ENCODE assay signal across 8 mouse cellular contexts in genomic region chr5:34660591-34661130, GRCm38 (mm10). TPM values are rescaled to one million over a fixed set of nuclear protein-coding genes. Genes with fewer than 3 reads are reported as not detected.
DNase-seq lines count a peak whose midpoint lies in the region; ATAC-seq lines count a peak whose summit lies in the region.

No protein-coding gene starts in this region.

- H3K4me3 ChIP-seq in neural tube, embryonic 11.5 days (ENCODE audit: low read depth, low read length): peak overlapping the region; percentile 73
- H3K4me3 ChIP-seq in embryonic facial prominence, embryonic 15.5 days (replicated peaks): peak overlapping the region; percentile 86
- peak overlapping the region; percentile 58 for H3K4me3 ChIP-seq in limb, embryonic 12.5 days (replicated peaks)
- H3K4me3 ChIP-seq in stomach, embryonic 14.5 days (ENCODE audit: low read depth, low read length): peak overlapping the region; percentile 58

- peak overlapping the region; percentile 69 for H3K27ac ChIP-seq in neural tube, embryonic 11.5 days (ENCODE audit: low read depth, low read length)
- H3K27ac ChIP-seq in embryonic facial prominence, embryonic 15.5 days (replicated peaks): peak overlapping the region; percentile 96
- H3K27ac ChIP-seq in limb, embryonic 12.5 days: peak overlapping the region; percentile 87
- peak overlapping the region; percentile 77 for H3K27ac ChIP-seq in stomach, embryonic 14.5 days (ENCODE audit: low read length)

- under 1% methylated on average over 57 of the region's 57 CpGs for WGBS in neural tube, embryonic 11.5 days
- WGBS in embryonic facial prominence, embryonic 15.5 days: under 1% methylated on average over 57 of the region's 57 CpGs
- under 1% methylated on average over 56 of the region's 57 CpGs for WGBS in limb, embryonic 12.5 days
- under 1% methylated on average over 57 of the region's 57 CpGs for WGBS in stomach, embryonic 14.5 days

- H3K36me3 ChIP-seq in neural tube, embryonic 11.5 days (ENCODE audit: control insufficient read depth, insufficient read depth, low read length): no peaks in the 10 kb centered on the region; the same call in 1 of the 2 replicates
- peaks cover 20% of the 10 kb centered on the region for H3K36me3 ChIP-seq in embryonic facial prominence, embryonic 15.5 days
- peaks cover 17% of the 10 kb centered on the region for H3K36me3 ChIP-seq in limb, embryonic 12.5 days
- H3K36me3 ChIP-seq in stomach, embryonic 14.5 days (ENCODE audit: control insufficient read depth, insufficient read depth, low read length): peaks cover 9% of the 10 kb centered on the region; the same call in 1 of the 2 replicates

- H3K4me1 ChIP-seq in neural tube, embryonic 11.5 days (ENCODE audit: control insufficient read depth, insufficient read depth, low read length): peaks cover 3% of the 10 kb centered on the region; the same call in 1 of the 2 replicates
- H3K4me1 ChIP-seq in embryonic facial prominence, embryonic 15.5 days: peaks cover 6% of the 10 kb centered on the region
- H3K4me1 ChIP-seq in limb, embryonic 12.5 days (replicated peaks): peaks cover 6% of the 10 kb centered on the region
- H3K4me1 ChIP-seq in stomach, embryonic 14.5 days (ENCODE audit: control insufficient read depth, insufficient read depth, low read length): peaks cover 5% of the 10 kb centered on the region; the same call in 1 of the 2 replicates

- 0 out of 2 replicates have a peak, but pooled peaks have one; percentile 1 for ATAC-seq in neural tube, embryonic 11.5 days (ENCODE audit: insufficient read depth, low FRiP score, low TSS enrichment)
- ATAC-seq in embryonic facial prominence, embryonic 15.5 days (ENCODE audit: insufficient number of reproducible peaks, low FRiP score, low TSS enrichment, low read depth): no peak
- no peak for ATAC-seq in limb, embryonic 12.5 days (ENCODE audit: insufficient number of reproducible peaks, insufficient read depth, low FRiP score, low TSS enrichment, low read depth)
- no peak for ATAC-seq in stomach, embryonic 14.5 days (ENCODE audit: insufficient number of reproducible peaks, insufficient read depth, low FRiP score, low read depth)

- DNase-seq in neural tube, embryonic 11.5 days (ENCODE audit: low spot score): no peak
- no peak for DNase-seq in neural tube, embryonic 10.5 days (ENCODE audit: extremely low spot score, low spot score)
- DNase-seq in frontal cortex, postnatal 14 days (ENCODE audit: low spot score in 2 of 2): no peak
- no peak for DNase-seq in urinary bladder, postnatal 25 days (ENCODE audit: low spot score)
- no peak for DNase-seq in cerebellum, postnatal 14 days

- H3K9me3 ChIP-seq in neural tube, embryonic 11.5 days (ENCODE audit: control insufficient read depth, low read length): no peaks in the 10 kb centered on the region
- no peaks in the 10 kb centered on the region for H3K9me3 ChIP-seq in embryonic facial prominence, embryonic 15.5 days (replicated peaks)
- H3K9me3 ChIP-seq in limb, embryonic 12.5 days: no peaks in the 10 kb centered on the region
- no peaks in the 10 kb centered on the region for H3K9me3 ChIP-seq in stomach, embryonic 14.5 days (ENCODE audit: control insufficient read depth, low read depth, low read length)

- no peaks in the 10 kb centered on the region for H3K27me3 ChIP-seq in neural tube, embryonic 11.5 days (ENCODE audit: control insufficient read depth, insufficient read depth, low read length)
- H3K27me3 ChIP-seq in embryonic facial prominence, embryonic 15.5 days: no peaks in the 10 kb centered on the region
- no peaks in the 10 kb centered on the region for H3K27me3 ChIP-seq in limb, embryonic 12.5 days
- H3K27me3 ChIP-seq in stomach, embryonic 14.5 days (ENCODE audit: control insufficient read depth, insufficient read depth, low read length): no peaks in the 10 kb centered on the region

- H3K4me2 ChIP-seq in neural tube, embryonic 11.5 days (ENCODE audit: low read depth): peak overlapping the region; percentile 45
- H3K4me2 ChIP-seq in embryonic facial prominence, embryonic 15.5 days (replicated peaks): peak overlapping the region; percentile 67
- peak overlapping the region; percentile 62 for H3K4me2 ChIP-seq in limb, embryonic 12.5 days
- H3K4me2 ChIP-seq in stomach, embryonic 14.5 days (replicated peaks; ENCODE audit: low read depth, low read length): peak overlapping the region; percentile 55

- H3K9ac ChIP-seq in neural tube, embryonic 11.5 days (ENCODE audit: low read length): peak overlapping the region; percentile 74
- H3K9ac ChIP-seq in embryonic facial prominence, embryonic 15.5 days: peak overlapping the region; percentile 58
- H3K9ac ChIP-seq in limb, embryonic 12.5 days (replicated peaks): peak overlapping the region; percentile 64
- H3K9ac ChIP-seq in stomach, embryonic 14.5 days (replicated peaks; ENCODE audit: low read depth, low read length): peak overlapping the region; percentile 61

RNA-seq across cellular contexts. Expression of gene Grk4, which starts 0.5 kb away (rescaled TPM):
- 1.2 and 1.6 TPM in 2 replicates for polyA plus RNA-seq in neural tube, embryonic 11.5 days (2014; fragmentation: Nextera tagmentation; extraction: Ambion mirVana)
- polyA plus RNA-seq in embryonic facial prominence, embryonic 15.5 days (2015; fragmentation: Nextera tagmentation; extraction: Ambion mirVana): 2.7 and 4.6 TPM in 2 replicates
- 4.0 and 4.3 TPM in 2 replicates for polyA plus RNA-seq in limb, embryonic 12.5 days (2016; fragmentation: Nextera tagmentation; extraction: Ambion mirVana)
- 1.9 and 2.8 TPM in 2 replicates for polyA plus RNA-seq in stomach, embryonic 14.5 days (2014; fragmentation: Nextera tagmentation; extraction: Ambion mirVana)

RNA-seq across cellular contexts. Expression of gene Nop14, which starts 0.7 kb away (rescaled TPM):
- polyA plus RNA-seq in neural tube, embryonic 11.5 days (2014; fragmentation: Nextera tagmentation; extraction: Ambion mirVana): 32.0 and 33.5 TPM in 2 replicates
- polyA plus RNA-seq in embryonic facial prominence, embryonic 15.5 days (2015; fragmentation: Nextera tagmentation; extraction: Ambion mirVana): 23.3 and 26.2 TPM in 2 replicates
- 30.9 and 32.7 TPM in 2 replicates for polyA plus RNA-seq in limb, embryonic 12.5 days (2016; fragmentation: Nextera tagmentation; extraction: Ambion mirVana)
- 27.1 and 29.1 TPM in 2 replicates for polyA plus RNA-seq in stomach, embryonic 14.5 days (2014; fragmentation: Nextera tagmentation; extraction: Ambion mirVana)

RNA-seq across cellular contexts. Expression of gene Mfsd10, which starts 23.6 kb away (rescaled TPM):
- polyA plus RNA-seq in neural tube, embryonic 11.5 days (2014; fragmentation: Nextera tagmentation; extraction: Ambion mirVana): 66.8 and 88.5 TPM in 2 replicates
- 126 and 148 TPM in 2 replicates for polyA plus RNA-seq in embryonic facial prominence, embryonic 15.5 days (2015; fragmentation: Nextera tagmentation; extraction: Ambion mirVana)
- 107 and 120 TPM in 2 replicates for polyA plus RNA-seq in limb, embryonic 12.5 days (2016; fragmentation: Nextera tagmentation; extraction: Ambion mirVana)
- polyA plus RNA-seq in stomach, embryonic 14.5 days (2014; fragmentation: Nextera tagmentation; extraction: Ambion mirVana): 140 and 141 TPM in 2 replicates
